Mouse (Mus musculus): Measurements from ENCODE around the gene Capn15.

GRCm38 (mm10) chr17:25916931-25917647 lies 68.5 kb downstream of the Capn15 start:
- TF ChIP-seq GATA1 (IDR thresholded peaks at IDR 0.05; ENCODE audit: borderline replicate concordance, low read length) (no peak), CTCF (IDR thresholded peaks at IDR 0.05; ENCODE audit: low read depth, low read length) (no peak), POLR2AphosphoS5 (IDR thresholded peaks at IDR 0.05; ENCODE audit: insufficient replicate concordance, low read depth, low read length) (no peak), TAL1 (conservative IDR thresholded peaks at IDR 0.05; ENCODE audit: low read depth, low read length) (no peak), GATA2 (IDR thresholded peaks at IDR 0.05; ENCODE audit: borderline replicate concordance, low read depth, low read length) (no peak)

All from G1E (cell line).